Mouse (Mus musculus): ENCODE measurements around the gene Klhl30.
A peak's percentile ranks its signal among the peaks of the same experiment; 100 is the strongest.

The Klhl30 gene

GRCm38 (mm10) chr1:91364822-91365644, 14.2 kb downstream of the Klhl30 start:
- DNase-seq (ENCODE audit: inconsistent age in 2 of 2, low spot score in 1 of 2): peak; percentile 75 to 78

GRCm38 (mm10) chr1:91365816-91366214, 15.0 kb downstream of the Klhl30 start:
- no peak for DNase-seq (ENCODE audit: inconsistent age in 2 of 2, low spot score in 1 of 2)

- DNase-seq (ENCODE audit: inconsistent age in 2 of 2, low spot score in 1 of 2): peak; percentile 78 to 91
Observed at GRCm38 (mm10) chr1:91366215-91367108, 15.6 kb downstream of the Klhl30 start, which contains the start of gene Erfe. Gene Erfe, plus strand, starts transcription at chr1:91366430.

- DNase-seq (ENCODE audit: inconsistent age in 2 of 2, low spot score in 1 of 2): no peak
Observed at GRCm38 (mm10) chr1:91367295-91367694, 16.5 kb downstream of the Klhl30 start.

GRCm38 (mm10) chr1:91369408-91369807, 18.6 kb downstream of the Klhl30 start:
- no peak for DNase-seq (ENCODE audit: inconsistent age in 2 of 2, low spot score in 1 of 2)

GRCm38 (mm10) chr1:91370055-91370454, 19.2 kb downstream of the Klhl30 start:
- DNase-seq (ENCODE audit: inconsistent age in 2 of 2, low spot score in 1 of 2): peak; percentile 66 to 82

GRCm38 (mm10) chr1:91373414-91373835, 22.6 kb downstream of the Klhl30 start:
- DNase-seq (ENCODE audit: inconsistent age in 2 of 2, low spot score in 1 of 2): no peak

GRCm38 (mm10) chr1:91380453-91381090, 29.8 kb downstream of the Klhl30 start:
- peak; percentile 72 to 91 for DNase-seq (ENCODE audit: inconsistent age in 2 of 2, low spot score in 1 of 2)

GRCm38 (mm10) chr1:91381091-91381471, 30.3 kb downstream of the Klhl30 start:
- DNase-seq (ENCODE audit: inconsistent age in 2 of 2, low spot score in 1 of 2): no peak

- no peak for DNase-seq (ENCODE audit: inconsistent age in 2 of 2, low spot score in 1 of 2)
Observed at GRCm38 (mm10) chr1:91390369-91390768, 39.6 kb downstream of the Klhl30 start.

GRCm38 (mm10) chr1:91397927-91398259, 47.1 kb downstream of the Klhl30 start:
- peak in 1 of 2 experiments; percentile 37 for DNase-seq (ENCODE audit: inconsistent age in 2 of 2, low spot score in 1 of 2)

- DNase-seq (ENCODE audit: inconsistent age in 2 of 2, low spot score in 1 of 2): peak; percentile 86 to 94
Observed at GRCm38 (mm10) chr1:91398260-91399062, 47.6 kb downstream of the Klhl30 start, which contains the start of gene Ilkap. Gene Ilkap, minus strand, starts transcription at chr1:91398815.

- no peak for DNase-seq (ENCODE audit: inconsistent age in 2 of 2, low spot score in 1 of 2)
Observed at GRCm38 (mm10) chr1:91404976-91405375, 54.2 kb downstream of the Klhl30 start.

GRCm38 (mm10) chr1:91405406-91406169, 54.8 kb downstream of the Klhl30 start:
- DNase-seq (ENCODE audit: inconsistent age in 2 of 2, low spot score in 1 of 2): no peak

GRCm38 (mm10) chr1:91407819-91408218, 57.0 kb downstream of the Klhl30 start:
- DNase-seq (ENCODE audit: inconsistent age in 2 of 2, low spot score in 1 of 2): no peak

- peak in 1 of 2 experiments; percentile 64 for DNase-seq (ENCODE audit: inconsistent age in 2 of 2, low spot score in 1 of 2)
Observed at GRCm38 (mm10) chr1:91411631-91412285, 60.9 kb downstream of the Klhl30 start.
